In the genomic region with DNA sequence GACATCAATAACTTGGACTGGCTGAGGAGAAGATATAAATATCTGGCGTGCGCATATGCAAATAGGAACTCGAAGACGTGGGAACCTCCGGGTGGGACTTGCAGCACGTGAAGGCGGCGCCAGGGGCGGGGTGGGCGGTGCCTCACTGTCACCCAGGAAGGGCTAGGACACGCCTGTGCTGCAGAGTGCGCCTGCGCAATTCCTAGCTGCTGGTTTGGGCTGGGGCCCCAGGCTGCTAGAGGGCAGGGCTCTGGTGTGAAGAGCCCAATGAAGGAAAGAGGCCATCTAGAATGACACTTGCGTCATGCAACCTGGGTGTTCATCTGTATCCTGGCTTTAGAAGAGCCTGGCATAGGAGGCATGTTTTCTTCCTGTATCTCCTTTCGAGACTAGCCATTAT, we compare ENCODE assay signal across 9 mouse cellular contexts.
DNase-seq lines count a peak whose midpoint lies in the region; ATAC-seq and TF ChIP-seq lines count a peak whose summit lies in the region.
"Had no signal": no experiment of that assay in that cellular context is flagged by ENCODE, and none has a peak within 500 bp of the region (broad histone marks: within the 10 kb centered on the region; RNA-seq: fewer than 3 reads in every experiment).

No protein-coding gene starts in this region.

- 16% methylated on average over 15 of the region's 15 CpGs for WGBS in hindbrain, embryonic 11.5 days
- 8% methylated on average over 15 of the region's 15 CpGs for WGBS in lung, adult 2 months

- peak; percentile 90 for ATAC-seq in hindbrain, embryonic 11.5 days (ENCODE audit: low FRiP score)

- H3K36me3 ChIP-seq in hindbrain, embryonic 11.5 days (ENCODE audit: control insufficient read depth, insufficient read depth, low read length), result no peaks in the 10 kb centered on the region
- H3K36me3 ChIP-seq: G1E had no signal

- H3K4me3 ChIP-seq in hindbrain, embryonic 11.5 days (ENCODE audit: low read depth, low read length), result no peak overlapping the region
- no peak overlapping the region for H3K4me3 ChIP-seq in lung, adult 2 months (replicated peaks; ENCODE audit: extremely low read depth, low read depth, low read length)

- peak overlapping the region; percentile 31 for H3K4me2 ChIP-seq in hindbrain, embryonic 11.5 days (replicated peaks; ENCODE audit: low read depth, low read length)

- no peaks in the 10 kb centered on the region for H3K4me1 ChIP-seq in hindbrain, embryonic 11.5 days (replicated peaks; ENCODE audit: control insufficient read depth, insufficient read depth, low read length)
- no peaks in the 10 kb centered on the region for H3K4me1 ChIP-seq in lung, adult 2 months (ENCODE audit: control insufficient read depth, insufficient read depth, low read length)

- TF ChIP-seq POLR2A in lung, adult 2 months (IDR thresholded peaks at IDR 0.05; ENCODE audit: borderline replicate concordance, extremely low read depth, low read depth, low read length), result no peak

- H3K27ac ChIP-seq in hindbrain, embryonic 11.5 days (ENCODE audit: low read depth, low read length), result no peak overlapping the region

- no peak for TF ChIP-seq CTCF in lung, adult 2 months (IDR thresholded peaks at IDR 0.05; ENCODE audit: insufficient read depth, low read length)

- no peak overlapping the region for H3K9ac ChIP-seq in hindbrain, embryonic 11.5 days (ENCODE audit: low read depth, low read length)

- no peaks in the 10 kb centered on the region for H3K9me3 ChIP-seq in hindbrain, embryonic 11.5 days (ENCODE audit: control insufficient read depth, low read length)

- peak; percentile 97 for DNase-seq in Muller cell, postnatal 12 days (ENCODE audit: inconsistent ontology term)
- peak; percentile 94 to 95 for DNase-seq in cerebellum, postnatal 10 days
- peak; percentile 89 to 92 for DNase-seq in frontal cortex, postnatal 14 days (ENCODE audit: low spot score in 2 of 2)
- DNase-seq in hindbrain, embryonic 11.5 days (ENCODE audit: low spot score), result peak; percentile 91
- DNase-seq in layer of hippocampus, adult 9-10 months (ENCODE audit: low spot score), result peak; percentile 71
- peak; percentile 66 for DNase-seq in lung, adult 2 months
- peak; percentile 85 for DNase-seq in ovary, postnatal 10 days (ENCODE audit: low spot score)
- peak; percentile 31 to 49 for DNase-seq in thymus, postnatal 10 days (ENCODE audit: low spot score in 2 of 2)

- no peaks in the 10 kb centered on the region for H3K27me3 ChIP-seq in hindbrain, embryonic 11.5 days (ENCODE audit: control insufficient read depth, insufficient read depth, low read length)

Comparison
In these comparisons a context has a peak if more than half of its experiments do, and no peak if none do; other contexts are left out.
1. DNase-seq: peak in every context shown above with its lines; median percentile 97 in Muller cell, postnatal 12 days; 94 in cerebellum, postnatal 10 days; 91 in hindbrain, embryonic 11.5 days; 90 in frontal cortex, postnatal 14 days; 85 in ovary, postnatal 10 days; 71 in layer of hippocampus, adult 9-10 months; 66 in lung, adult 2 months; 40 in thymus, postnatal 10 days.